Mouse (Mus musculus) heart, adult 2 months (tissue): ENCODE results near the gene Prpf40a. TPM values are rescaled to one million over a fixed set of nuclear protein-coding genes. Genes with fewer than 3 reads are reported as not detected.

Experiments used
- DNase-seq, 2 experiments: peaks; one replicate each; pipeline ENCODE4 v3.0.0; 2021
- H3K27ac ChIP-seq: fragments of 200-600 bp; 2 replicates; pipeline ENCODE4 v1.8.1; 2022
- H3K27me3 ChIP-seq: fragments of 200-500 bp; 2 replicates; pipeline ENCODE4 v1.6.1; 2012; ENCODE audit warnings: mild to moderate bottlenecking, low read length, inconsistent platforms, mixed read lengths; ENCODE audit not compliant: control insufficient read depth, insufficient read depth
- H3K36me3 ChIP-seq: fragments of 200-500 bp; 2 replicates; pipeline ENCODE4 v1.6.1; 2012; ENCODE audit warnings: low read length, inconsistent platforms; ENCODE audit not compliant: control insufficient read depth, insufficient read depth
- H3K4me1 ChIP-seq: fragments of 200-500 bp; 2 replicates; pipeline ENCODE4 v1.6.1; 2011; ENCODE audit warnings: low read length; ENCODE audit not compliant: control insufficient read depth, insufficient read depth
- H3K4me3 ChIP-seq: fragments of 200-600 bp; 2 replicates; pipeline ENCODE4 v1.8.1; 2022
- H3K79me2 ChIP-seq: fragments of 200-500 bp; replicated peaks from 2 replicates; pipeline ENCODE4 v1.6.1; 2012; ENCODE audit warnings: mild to moderate bottlenecking, inconsistent platforms, low read length, moderate library complexity, mixed read lengths; ENCODE audit not compliant: control insufficient read depth, insufficient read depth
- H3K9ac ChIP-seq: fragments of 200-500 bp; 2 replicates; pipeline ENCODE4 v1.6.1; 2012; ENCODE audit warnings: low read depth, mild to moderate bottlenecking, control low read depth, inconsistent platforms, low read length, mixed read lengths
- CTCF ChIP-seq: fragments of 200-600 bp; IDR thresholded peaks from 2 replicates; pipeline ENCODE4 v1.8.1; 2022; ENCODE audit warnings: antibody characterized with exemption, mild to moderate bottlenecking, moderate library complexity
- EP300 ChIP-seq: fragments of 200-500 bp; IDR thresholded peaks from 2 replicates; pipeline ENCODE4 v1.6.1; 2011; ENCODE audit warnings: low read depth, low read length, control low read depth; ENCODE audit not compliant: insufficient read depth
- POLR2A ChIP-seq: fragments of 200-500 bp; IDR thresholded peaks from 2 replicates; pipeline ENCODE4 v1.6.1; 2011; ENCODE audit warnings: mild to moderate bottlenecking, low read depth, low read length, control low read depth; ENCODE audit not compliant: insufficient read depth
- WGBS: fragments of 180-500 bp; shearing (Covaris S2); methylation state at CpG from one replicate; pipeline ENCODE4 v1.1.7; 2018; 5-methylcytosine and 5-hydroxymethylcytosine counted together
- intact Hi-C: fragments of 180-260 bp; cut with DNase I; formaldehyde crosslinking; loops from one replicate; pipeline ENCODE4 v1.15.1; 2025
- polyA plus RNA-seq: library from polyadenylated mRNA; depleted of rRNA; stranded (reverse); fragments of >200 nt; gene quantifications from 2 replicates; pipeline ENCODE4 v1.2.3, GENCODE M21; 2012
- total RNA-seq, 2 experiments: library from RNA; stranded (reverse); gene quantifications; 2 replicates each; pipeline ENCODE4 v1.2.3; 2021

Gene Prpf40a
- total and polyA plus RNA-seq, 3 experiments: 7.9 to 30.2 (median 28.7) TPM

DNA sequence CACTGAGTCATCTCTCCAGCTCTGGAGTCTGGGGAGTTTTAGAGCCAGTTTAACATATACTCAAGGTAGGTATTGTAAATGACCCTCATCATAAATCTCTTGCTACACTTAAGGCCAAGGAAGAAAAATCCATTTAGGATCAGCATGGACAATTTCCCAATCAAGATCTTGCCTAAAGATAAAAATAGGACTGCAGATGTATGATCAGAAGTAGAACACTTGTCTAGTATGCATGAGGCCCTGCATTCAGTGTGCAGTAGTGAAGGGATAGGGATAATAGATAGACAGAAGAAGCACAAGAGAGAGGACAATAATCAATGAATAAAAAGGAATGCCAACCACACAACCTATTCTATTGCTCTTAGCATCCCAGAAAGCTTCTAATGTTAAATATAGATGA lies 11.2 kb downstream of the Prpf40a start:
- DNase-seq: no peak
- intact Hi-C loops: no loop called here
- no peak overlapping the region for H3K27ac ChIP-seq
- no peak overlapping the region for H3K4me3 ChIP-seq
- no peaks in the 10 kb centered on the region for H3K27me3 ChIP-seq
- no peak overlapping the region for H3K9ac ChIP-seq
- no peaks in the 10 kb centered on the region for H3K79me2 ChIP-seq
- peaks cover 1% of the 10 kb centered on the region; the same call in 1 of the 2 replicates for H3K36me3 ChIP-seq
- H3K4me1 ChIP-seq: no peaks in the 10 kb centered on the region
- no peak for TF ChIP-seq POLR2A
- no peak for TF ChIP-seq EP300
- no peak for TF ChIP-seq CTCF

DNA sequence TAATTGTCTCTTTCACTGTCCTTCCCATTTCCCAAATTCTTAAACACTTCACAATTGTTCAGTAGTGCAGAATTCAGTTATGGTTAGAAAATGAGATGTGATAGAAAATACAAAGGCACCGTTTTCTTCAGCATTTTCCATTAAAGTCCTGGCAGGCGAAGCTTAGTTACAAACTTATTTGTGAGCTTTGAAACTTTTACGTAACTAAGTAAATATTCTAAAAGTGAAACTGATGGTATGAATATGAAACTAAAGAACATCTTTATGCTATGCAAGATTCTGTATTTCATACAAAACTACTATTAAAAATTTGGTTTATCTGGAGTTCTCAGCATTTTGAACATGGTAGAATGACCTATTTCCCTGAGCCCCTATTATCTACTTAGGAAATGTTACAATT lies 12.1 kb downstream of the Prpf40a start:
- WGBS: 73% methylated on average over 3 of the region's 3 CpGs
- no peak for DNase-seq
- Histone ChIP-seq H3K9ac (no peak overlapping the region), H3K4me3 (no peak overlapping the region), H3K36me3 (peaks cover 3% of the 10 kb centered on the region; the same call in 1 of the 2 replicates), H3K4me1 (no peaks in the 10 kb centered on the region), H3K79me2 (no peaks in the 10 kb centered on the region), H3K27ac (no peak overlapping the region), H3K27me3 (no peaks in the 10 kb centered on the region)
- intact Hi-C loops: no loop called here
- TF ChIP-seq EP300: no peak
- TF ChIP-seq CTCF: no peak
- TF ChIP-seq POLR2A: no peak

GRCm38 (mm10) chr2:53173966-53174365 lies 17.1 kb downstream of the Prpf40a start:
- intact Hi-C loops: no loop called here
- H3K9ac ChIP-seq: no peak overlapping the region
- DNase-seq: no peak
- peaks cover 2% of the 10 kb centered on the region; the same call in 1 of the 2 replicates for H3K36me3 ChIP-seq
- TF ChIP-seq CTCF (no peak), POLR2A (no peak), EP300 (no peak)
- H3K27me3 ChIP-seq: no peaks in the 10 kb centered on the region
- no peak overlapping the region for H3K4me3 ChIP-seq
- H3K79me2 ChIP-seq: no peaks in the 10 kb centered on the region
- H3K4me1 ChIP-seq: no peaks in the 10 kb centered on the region
- H3K27ac ChIP-seq: no peak overlapping the region

- intact Hi-C loops: no loop called here
- no peak overlapping the region for H3K4me3 ChIP-seq
- no peaks in the 10 kb centered on the region for H3K27me3 ChIP-seq
- DNase-seq: no peak
- no peak overlapping the region for H3K27ac ChIP-seq
- no peaks in the 10 kb centered on the region for H3K79me2 ChIP-seq
- TF ChIP-seq EP300: no peak
- no peak for TF ChIP-seq POLR2A
- TF ChIP-seq CTCF: no peak
- H3K9ac ChIP-seq: no peak overlapping the region
- H3K4me1 ChIP-seq: no peaks in the 10 kb centered on the region
- no peaks in the 10 kb centered on the region; the same call in 1 of the 2 replicates for H3K36me3 ChIP-seq
Observed at GRCm38 (mm10) chr2:53146852-53147251, 44.2 kb downstream of the Prpf40a start.

- Histone ChIP-seq H3K36me3 (no peaks in the 10 kb centered on the region; the same call in 1 of the 2 replicates), H3K27me3 (no peaks in the 10 kb centered on the region), H3K4me3 (no peak overlapping the region), H3K79me2 (no peaks in the 10 kb centered on the region), H3K9ac (no peak overlapping the region), H3K4me1 (no peaks in the 10 kb centered on the region), H3K27ac (no peak overlapping the region)
- WGBS: 96% methylated on average over 9 of the region's 9 CpGs
- no peak for DNase-seq
- intact Hi-C loops: no loop called here
- TF ChIP-seq POLR2A (no peak), EP300 (no peak), CTCF (no peak)
Observed at GRCm38 (mm10) chr2:53131567-53131966, 59.5 kb downstream of the Prpf40a start.

DNA sequence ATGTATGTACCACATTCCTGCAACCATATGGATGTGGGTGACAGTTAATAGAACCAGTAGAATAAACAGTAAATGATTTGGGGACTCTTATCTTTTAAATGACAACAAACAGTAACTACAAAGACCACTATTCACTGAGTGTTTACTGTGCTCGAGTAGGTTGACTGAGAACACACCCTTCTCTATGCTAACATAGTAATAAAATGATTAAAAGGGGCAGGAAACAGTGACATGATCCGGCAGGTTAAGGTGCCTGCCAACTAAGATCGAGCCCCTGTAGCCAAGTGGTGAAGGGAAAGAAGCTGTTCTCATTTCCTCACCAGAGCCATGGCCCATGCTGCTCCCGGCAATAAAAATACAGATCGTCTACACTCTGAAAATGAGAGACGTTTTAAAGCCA lies 62.0 kb downstream of the Prpf40a start:
- no peaks in the 10 kb centered on the region; the same call in 1 of the 2 replicates for H3K36me3 ChIP-seq
- intact Hi-C loops: no loop called here
- no peaks in the 10 kb centered on the region for H3K79me2 ChIP-seq
- no peak overlapping the region for H3K27ac ChIP-seq
- no peak overlapping the region for H3K4me3 ChIP-seq
- no peak for DNase-seq
- TF ChIP-seq POLR2A (no peak), CTCF (no peak), EP300 (no peak)
- no peaks in the 10 kb centered on the region for H3K4me1 ChIP-seq
- whole genome bisulfite sequencing: 74% methylated on average over 6 of the region's 6 CpGs
- no peaks in the 10 kb centered on the region for H3K27me3 ChIP-seq
- H3K9ac ChIP-seq: no peak overlapping the region
